Mouse (Mus musculus) neural tube, embryonic 13.5 days (tissue): ENCODE measurements around the gene Syt1. TPM values are rescaled to one million over a fixed set of nuclear protein-coding genes. Genes with fewer than 3 reads are reported as not detected.

Experiments used
- ATAC-seq: fragments of 200-750 bp; cut with Nextera tagmentation; 2 replicates; pipeline ENCODE4 v1.8.0; 2017; ENCODE audit warnings: low read depth, mild to moderate bottlenecking, moderate TSS enrichment, moderate library complexity
- H3K27ac ChIP-seq: fragments of 300-500 bp; sonication (generic); replicated peaks from 2 replicates; pipeline ENCODE4 v1.5.1; 2015; ENCODE audit warnings: moderate library complexity, mild to moderate bottlenecking, inconsistent platforms
- H3K27me3 ChIP-seq: fragments of 300-500 bp; sonication (generic); 2 replicates; pipeline ENCODE4 v1.6.1; 2015; ENCODE audit warnings: mild to moderate bottlenecking, inconsistent platforms
- H3K36me3 ChIP-seq: fragments of 300-500 bp; sonication (generic); 2 replicates; pipeline ENCODE4 v1.6.1; 2015; ENCODE audit warnings: mild to moderate bottlenecking, inconsistent platforms
- H3K4me1 ChIP-seq: fragments of 300-500 bp; sonication (generic); replicated peaks from 2 replicates; pipeline ENCODE4 v1.6.1; 2015; ENCODE audit warnings: inconsistent platforms
- H3K4me2 ChIP-seq: fragments of 300-500 bp; sonication (generic); 2 replicates; pipeline ENCODE4 v1.6.1; 2015; ENCODE audit warnings: inconsistent platforms, mild to moderate bottlenecking, moderate library complexity
- H3K4me3 ChIP-seq: fragments of 300-500 bp; sonication (generic); 2 replicates; pipeline ENCODE4 v1.5.1; 2015; ENCODE audit warnings: mild to moderate bottlenecking, inconsistent platforms
- H3K9ac ChIP-seq: fragments of 300-500 bp; sonication (generic); 2 replicates; pipeline ENCODE4 v1.6.1; 2015; ENCODE audit warnings: moderate library complexity, mild to moderate bottlenecking, inconsistent platforms
- H3K9me3 ChIP-seq: fragments of 300-500 bp; sonication (generic); 2 replicates; pipeline ENCODE4 v1.6.1; 2016; ENCODE audit warnings: inconsistent platforms
- WGBS: fragments of 180-500 bp; shearing (Covaris S2); methylation state at CpG from one replicate; pipeline ENCODE4 v1.1.7; 2015; 5-methylcytosine and 5-hydroxymethylcytosine counted together
- polyA plus RNA-seq: library from polyadenylated mRNA; unstranded; fragments of >200 nt; fragmentation: Nextera tagmentation; extraction: Ambion mirVana; gene quantifications from 2 replicates; pipeline ENCODE4 v1.2.1, GENCODE M21; 2015

Gene Syt1
- 70.4 and 74.1 TPM in 2 replicates for polyA plus RNA-seq

GRCm38 (mm10) chr10:109010241-109011193, at the start of gene Syt1:
Syt1 (minus strand) TSS chr10:109010982.
- Histone ChIP-seq H3K4me1 (peaks cover 40% of the 10 kb centered on the region), H3K27me3 (no peaks in the 10 kb centered on the region; the same call in 1 of the 2 replicates)

DNA sequence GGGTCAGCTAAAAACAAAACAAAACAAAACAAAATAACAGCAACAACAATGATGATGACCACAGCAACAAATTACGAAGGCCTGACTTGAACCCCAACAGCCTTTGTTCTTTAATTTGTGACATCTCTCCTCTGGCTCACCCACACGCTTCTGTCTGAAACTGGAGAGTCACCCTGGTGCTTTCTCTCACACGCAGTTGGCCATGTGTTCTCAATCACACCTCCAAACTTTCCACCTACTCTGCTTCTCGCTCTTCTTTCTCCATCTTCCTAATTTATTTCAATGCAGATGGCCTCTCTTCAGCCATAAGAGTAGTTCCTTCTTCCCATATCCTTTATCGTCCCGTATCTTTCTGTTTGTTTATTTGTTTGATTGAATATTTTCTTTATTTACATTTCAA, 45.7 kb upstream of the Syt1 start:
- Histone ChIP-seq H3K27ac (no peak overlapping the region), H3K4me2 (no peak overlapping the region), H3K9ac (no peak overlapping the region), H3K27me3 (no peaks in the 10 kb centered on the region), H3K9me3 (no peaks in the 10 kb centered on the region), H3K4me1 (no peaks in the 10 kb centered on the region), H3K4me3 (no peak overlapping the region), H3K36me3 (no peaks in the 10 kb centered on the region)
- 85% methylated on average over 6 of the region's 6 CpGs for WGBS
- ATAC-seq = no peak

More at GRCm38 (mm10) chr10:109010241-109011193, at the start of gene Syt1:
- Histone ChIP-seq H3K27ac (peak within 1 kb of the TSS; percentile 95), H3K9ac (peak within 1 kb of the TSS; percentile 91), H3K4me3 (peak within 1 kb of the TSS; percentile 79), H3K4me2 (peak within 1 kb of the TSS; percentile 82), H3K36me3 (no peaks in the 10 kb centered on the region), H3K9me3 (no peaks in the 10 kb centered on the region)
- WGBS = under 1% methylated on average over 37 of the region's 37 CpGs
- ATAC-seq = peak; percentile 99

GRCm38 (mm10) chr10:109047537-109047936, 36.8 kb upstream of the Syt1 start:
- Histone ChIP-seq H3K4me1 (no peaks in the 10 kb centered on the region), H3K9ac (no peak overlapping the region), H3K36me3 (no peaks in the 10 kb centered on the region), H3K4me3 (no peak overlapping the region), H3K4me2 (no peak overlapping the region), H3K9me3 (no peaks in the 10 kb centered on the region), H3K27ac (no peak overlapping the region), H3K27me3 (no peaks in the 10 kb centered on the region)
- WGBS = 83% methylated on average over 5 of the region's 5 CpGs
- no peak for ATAC-seq

- no peak overlapping the region for H3K4me3 ChIP-seq
- ATAC-seq = no peak
- H3K9me3 ChIP-seq = no peaks in the 10 kb centered on the region
- H3K36me3 ChIP-seq = no peaks in the 10 kb centered on the region
- H3K4me2 ChIP-seq = no peak overlapping the region
- H3K9ac ChIP-seq = no peak overlapping the region
- WGBS = 90% methylated on average over 2 of the region's 2 CpGs
- no peaks in the 10 kb centered on the region for H3K4me1 ChIP-seq
- no peak overlapping the region for H3K27ac ChIP-seq
- H3K27me3 ChIP-seq = no peaks in the 10 kb centered on the region
Observed at GRCm38 (mm10) chr10:109046988-109047387, 36.2 kb upstream of the Syt1 start.

DNA sequence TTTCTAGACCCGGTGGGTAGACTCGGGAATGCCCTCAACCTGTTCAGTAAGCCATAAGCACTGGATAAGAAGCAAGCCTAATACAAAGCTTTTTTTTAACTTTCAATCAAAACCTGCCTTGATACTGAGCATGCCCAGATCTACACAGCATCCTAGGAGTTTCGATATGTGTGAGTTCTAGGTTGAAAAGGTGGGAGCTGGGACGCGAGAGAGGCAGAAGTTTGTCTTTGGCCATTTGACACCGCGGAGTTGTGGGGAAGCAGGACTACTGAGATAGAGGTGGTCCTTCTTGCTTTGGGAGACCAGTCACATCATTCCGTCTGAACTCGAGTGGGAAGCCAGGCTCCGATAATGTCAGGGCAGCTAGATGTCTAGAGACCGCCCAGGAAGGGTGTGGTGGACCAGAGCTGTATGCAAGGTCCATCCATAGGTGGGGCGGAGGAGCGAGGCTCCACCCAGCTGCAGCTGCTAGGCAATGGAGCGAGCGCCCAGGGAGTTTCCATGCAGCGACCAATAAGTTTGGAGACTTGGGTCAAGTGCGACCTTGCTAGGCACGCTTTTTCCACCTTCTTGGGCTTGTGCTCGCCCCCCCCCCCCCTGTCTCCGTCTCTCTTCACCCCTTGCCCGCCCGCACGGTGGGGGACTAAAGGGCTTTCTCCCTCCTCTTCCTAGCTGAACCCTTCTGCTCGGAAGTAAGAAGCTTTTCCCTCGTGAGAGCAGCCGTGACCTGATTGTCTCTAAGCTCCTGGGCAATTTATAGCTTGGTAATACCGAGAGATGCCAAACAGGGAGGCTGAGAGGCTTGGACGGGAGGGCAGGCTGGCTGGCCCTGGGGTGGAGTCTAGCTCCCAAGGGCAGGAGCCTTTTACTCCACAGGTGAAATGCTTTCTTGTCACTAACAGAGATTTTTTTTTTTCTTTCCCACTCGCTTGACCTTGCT, 714 bp upstream of the Syt1 start:
- H3K27ac ChIP-seq = peak overlapping the region; percentile 95
- WGBS = 1% methylated on average over 28 of the region's 29 CpGs
- peak overlapping the region; percentile 82 for H3K4me2 ChIP-seq
- H3K4me3 ChIP-seq = peak overlapping the region; percentile 79
- H3K4me1 ChIP-seq = peaks cover 35% of the 10 kb centered on the region
- H3K9ac ChIP-seq = peak overlapping the region; percentile 59
- peak; percentile 64 for ATAC-seq
- H3K9me3 ChIP-seq = no peaks in the 10 kb centered on the region
- H3K36me3 ChIP-seq = no peaks in the 10 kb centered on the region
- no peaks in the 10 kb centered on the region; the same call in 1 of the 2 replicates for H3K27me3 ChIP-seq

DNA sequence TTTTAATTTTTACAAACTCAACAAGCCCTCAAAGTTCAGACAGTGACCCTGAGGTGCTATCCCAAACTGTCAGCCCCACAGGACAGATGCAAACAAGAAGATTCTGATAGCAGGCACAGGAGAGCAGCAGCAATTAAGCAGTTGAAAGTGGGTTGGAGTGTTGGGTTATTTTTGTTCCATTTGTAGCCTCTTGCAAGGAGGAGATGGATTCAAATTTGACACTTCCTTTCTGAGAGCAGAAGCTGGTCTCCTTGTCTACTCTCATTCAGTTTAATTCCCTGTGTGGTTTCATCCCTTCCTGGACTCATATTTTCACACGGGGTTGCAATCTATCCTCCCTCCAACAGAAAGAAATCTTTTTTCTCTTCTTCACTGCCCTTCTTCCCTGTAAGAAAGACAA, 951 bp downstream of the Syt1 start:
- H3K27ac ChIP-seq = peak overlapping the region; percentile 95
- WGBS = 4% methylated on average over 1 of the region's 1 CpGs

DNA sequence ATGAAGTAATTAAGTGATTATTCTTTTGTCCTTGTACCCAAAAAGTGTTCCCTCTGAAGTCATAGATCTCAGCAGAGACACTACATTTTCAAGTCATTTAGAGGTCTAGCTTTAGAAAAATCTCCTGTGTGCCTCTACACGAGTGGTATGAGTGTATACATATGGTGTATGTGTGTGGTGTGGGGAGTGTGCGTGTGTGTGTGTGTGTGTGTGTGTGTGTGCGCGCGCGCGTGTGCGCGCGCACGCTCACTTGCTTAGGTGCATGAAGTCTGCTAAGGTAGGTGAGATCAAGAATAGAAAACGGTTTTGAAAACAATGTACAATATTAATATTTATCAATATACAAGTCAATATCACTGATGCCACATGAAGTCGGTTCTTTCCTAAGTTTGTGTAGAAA, 2.3 kb downstream of the Syt1 start:
- Histone ChIP-seq H3K4me1 (peaks cover 45% of the 10 kb centered on the region), H3K27me3 (no peaks in the 10 kb centered on the region; the same call in 1 of the 2 replicates), H3K9ac (no peak overlapping the region), H3K27ac (no peak overlapping the region), H3K9me3 (no peaks in the 10 kb centered on the region), H3K4me2 (peak overlapping the region; percentile 82), H3K36me3 (no peaks in the 10 kb centered on the region), H3K4me3 (peak overlapping the region; percentile 79)
- no peak for ATAC-seq
- WGBS = 93% methylated on average over 13 of the region's 13 CpGs

More for the DNA sequence above, 951 bp downstream of the Syt1 start:
- no peak for ATAC-seq
- H3K4me2 ChIP-seq = peak overlapping the region; percentile 82
- peaks cover 40% of the 10 kb centered on the region for H3K4me1 ChIP-seq
- no peaks in the 10 kb centered on the region; the same call in 1 of the 2 replicates for H3K27me3 ChIP-seq
- no peaks in the 10 kb centered on the region for H3K36me3 ChIP-seq
- H3K4me3 ChIP-seq = peak overlapping the region; percentile 79
- H3K9ac ChIP-seq = peak overlapping the region; percentile 91
- H3K9me3 ChIP-seq = no peaks in the 10 kb centered on the region

DNA sequence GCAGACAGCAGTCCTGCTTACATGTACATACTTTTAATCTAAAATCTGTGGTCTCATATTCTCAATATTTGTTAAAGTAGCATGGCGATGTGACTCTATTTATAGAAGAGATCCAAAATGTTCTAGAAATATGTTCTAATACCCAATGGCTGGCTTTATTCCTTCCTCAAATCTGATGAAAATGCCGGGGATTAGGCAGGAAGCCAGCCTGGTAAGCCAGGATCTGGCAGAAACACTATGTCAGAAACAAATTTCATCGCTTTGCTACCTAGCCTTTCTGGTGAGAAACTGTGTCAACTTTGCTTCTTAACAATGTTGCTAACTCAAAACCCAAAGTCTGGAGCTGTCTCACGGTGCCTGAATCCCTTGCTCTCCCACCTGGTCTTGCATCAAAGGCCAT, 7.3 kb downstream of the Syt1 start:
- no peak for ATAC-seq
- H3K4me1 ChIP-seq = peaks cover 15% of the 10 kb centered on the region
- no peak overlapping the region for H3K9ac ChIP-seq
- no peak overlapping the region for H3K27ac ChIP-seq
- no peaks in the 10 kb centered on the region for H3K36me3 ChIP-seq
- no peaks in the 10 kb centered on the region for H3K9me3 ChIP-seq
- no peaks in the 10 kb centered on the region for H3K27me3 ChIP-seq
- H3K4me2 ChIP-seq = no peak overlapping the region
- WGBS = 86% methylated on average over 4 of the region's 4 CpGs
- H3K4me3 ChIP-seq = no peak overlapping the region

DNA sequence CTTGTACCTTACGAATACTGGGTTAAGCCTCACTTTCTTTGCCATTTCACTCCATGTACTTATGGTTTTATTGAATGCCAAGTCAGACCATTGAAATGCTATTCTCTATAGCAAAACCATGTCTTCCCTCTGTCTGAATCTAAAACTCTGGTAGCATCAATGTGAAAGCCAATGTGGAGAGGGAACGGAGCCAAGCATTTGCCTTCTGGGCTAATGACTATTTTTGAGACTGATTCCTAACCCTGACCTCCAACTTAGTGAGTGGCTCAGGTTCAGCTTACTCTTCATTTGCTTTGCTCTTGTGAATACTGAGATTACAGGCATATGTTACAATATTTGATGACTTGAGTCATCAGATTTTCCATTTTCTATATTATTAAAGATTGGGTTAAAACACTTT, 23.5 kb downstream of the Syt1 start:
- no peaks in the 10 kb centered on the region; the same call in 1 of the 2 replicates for H3K36me3 ChIP-seq
- H3K4me3 ChIP-seq = no peak overlapping the region
- H3K4me2 ChIP-seq = no peak overlapping the region
- WGBS = 97% methylated on average over 2 of the region's 2 CpGs
- no peaks in the 10 kb centered on the region for H3K27me3 ChIP-seq
- no peaks in the 10 kb centered on the region for H3K9me3 ChIP-seq
- no peak for ATAC-seq
- H3K4me1 ChIP-seq = no peaks in the 10 kb centered on the region
- H3K9ac ChIP-seq = no peak overlapping the region
- H3K27ac ChIP-seq = no peak overlapping the region

GRCm38 (mm10) chr10:108979660-108980059, 31.1 kb downstream of the Syt1 start:
- Histone ChIP-seq H3K4me1 (peaks cover 12% of the 10 kb centered on the region), H3K27me3 (no peaks in the 10 kb centered on the region), H3K9ac (no peak overlapping the region), H3K27ac (no peak overlapping the region), H3K9me3 (no peaks in the 10 kb centered on the region), H3K36me3 (no peaks in the 10 kb centered on the region; the same call in 1 of the 2 replicates), H3K4me2 (no peak overlapping the region), H3K4me3 (no peak overlapping the region)
- peak; percentile 76 for ATAC-seq
- WGBS = 31% methylated on average over 6 of the region's 6 CpGs

DNA sequence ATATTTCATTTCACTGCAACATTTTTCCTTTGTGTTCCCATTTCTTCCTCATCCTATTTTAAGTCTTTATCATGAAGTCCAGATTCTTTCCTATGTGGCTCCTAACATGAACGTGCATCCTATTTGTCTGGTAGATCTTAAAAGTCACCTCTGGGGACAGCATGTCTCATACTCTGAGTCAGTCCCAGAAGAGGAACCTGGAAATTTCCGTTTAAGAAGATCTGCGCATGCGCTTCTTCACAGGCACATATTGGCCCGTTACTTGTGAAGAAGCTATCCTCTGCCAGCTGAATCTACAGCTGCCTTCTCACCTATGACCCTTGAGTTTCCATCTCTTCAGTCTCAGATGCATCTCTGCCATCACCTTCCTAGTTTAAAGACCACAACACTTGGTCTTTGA, 55.8 kb downstream of the Syt1 start:
- Histone ChIP-seq H3K27me3 (no peaks in the 10 kb centered on the region), H3K4me3 (no peak overlapping the region), H3K4me1 (no peaks in the 10 kb centered on the region), H3K4me2 (no peak overlapping the region), H3K9ac (no peak overlapping the region), H3K36me3 (no peaks in the 10 kb centered on the region), H3K9me3 (0 out of 2 replicates have a peak, but pooled peaks cover 3% of the 10 kb centered on the region), H3K27ac (no peak overlapping the region)
- 91% methylated on average over 5 of the region's 5 CpGs for WGBS
- ATAC-seq = no peak

GRCm38 (mm10) chr10:108952182-108952581, 58.6 kb downstream of the Syt1 start:
- Histone ChIP-seq H3K4me1 (no peaks in the 10 kb centered on the region), H3K27ac (no peak overlapping the region; the same call in 1 of the 2 replicates), H3K9me3 (no peaks in the 10 kb centered on the region), H3K4me3 (no peak overlapping the region), H3K4me2 (no peak overlapping the region), H3K27me3 (no peaks in the 10 kb centered on the region), H3K36me3 (no peaks in the 10 kb centered on the region), H3K9ac (no peak overlapping the region)
- 81% methylated on average over 8 of the region's 8 CpGs for WGBS
- no peak for ATAC-seq
